Mouse (Mus musculus): ENCODE data around the gene Rnf150. TPM values are rescaled to one million over a fixed set of nuclear protein-coding genes. Genes with fewer than 3 reads are reported as not detected.

The Rnf150 gene
- total RNA-seq, 2 experiments from 2014 or later: 15.5 to 17.9 TPM

DNA sequence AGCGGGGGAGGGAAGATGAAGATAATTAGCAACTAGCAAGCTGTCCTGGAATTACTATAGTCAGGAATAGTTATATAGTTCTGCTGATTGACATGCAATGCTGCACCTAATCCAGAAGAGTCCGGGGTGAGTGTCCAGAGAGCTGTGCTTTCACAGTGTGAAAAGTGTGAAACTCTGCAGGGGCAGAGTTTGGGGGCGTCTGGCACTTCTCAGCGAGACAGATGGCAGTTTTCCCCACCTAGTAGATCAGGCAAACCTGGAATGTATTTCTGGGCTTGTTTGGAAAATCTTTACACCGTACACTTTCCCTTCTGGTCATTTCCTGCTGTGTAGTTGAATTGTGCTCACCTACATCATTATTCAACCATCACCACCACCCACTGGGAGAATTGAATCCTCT is 148.6 kb downstream of the Rnf150 start:
- no peak for DNase-seq

DNA sequence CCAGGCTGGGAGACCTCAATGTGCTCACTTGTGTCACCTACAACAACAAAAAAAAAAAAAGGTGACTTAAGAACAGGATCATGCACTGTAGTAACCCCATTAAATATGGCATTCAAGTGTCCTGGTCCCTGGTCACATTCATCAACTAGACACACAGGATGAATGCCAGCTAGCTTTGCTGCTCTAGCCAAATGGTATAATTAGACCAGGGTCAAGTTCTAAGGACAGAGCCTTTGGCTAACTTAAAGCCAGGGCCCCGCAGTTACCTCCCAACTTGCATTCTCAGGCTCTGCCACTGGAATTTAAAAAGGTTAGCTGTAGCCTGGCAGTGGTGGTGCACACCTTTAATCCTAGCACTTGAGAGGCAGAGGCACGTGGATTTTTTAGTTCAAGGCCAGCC is 165.1 kb downstream of the Rnf150 start:
- DNase-seq: no peak

DNA sequence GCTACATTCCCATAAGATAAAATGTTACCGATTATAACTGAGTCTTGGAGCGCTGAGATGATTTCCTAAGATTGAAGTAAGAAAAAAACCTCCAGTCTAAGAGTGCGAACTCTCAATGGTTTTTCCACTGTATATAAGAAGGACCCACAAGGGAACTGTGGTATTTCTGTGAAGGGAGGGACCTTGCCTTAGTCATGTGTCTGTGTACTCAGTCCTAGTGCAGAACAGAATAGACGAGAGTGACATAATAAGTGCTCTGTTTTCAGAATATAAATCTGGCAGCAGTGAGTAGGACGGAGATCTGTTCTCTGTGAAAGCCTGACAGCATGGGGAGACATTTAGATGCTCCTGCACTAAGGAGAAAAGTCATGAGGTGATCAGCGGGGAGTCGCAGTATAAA is 169.6 kb downstream of the Rnf150 start:
- DNase-seq: no peak

DNA sequence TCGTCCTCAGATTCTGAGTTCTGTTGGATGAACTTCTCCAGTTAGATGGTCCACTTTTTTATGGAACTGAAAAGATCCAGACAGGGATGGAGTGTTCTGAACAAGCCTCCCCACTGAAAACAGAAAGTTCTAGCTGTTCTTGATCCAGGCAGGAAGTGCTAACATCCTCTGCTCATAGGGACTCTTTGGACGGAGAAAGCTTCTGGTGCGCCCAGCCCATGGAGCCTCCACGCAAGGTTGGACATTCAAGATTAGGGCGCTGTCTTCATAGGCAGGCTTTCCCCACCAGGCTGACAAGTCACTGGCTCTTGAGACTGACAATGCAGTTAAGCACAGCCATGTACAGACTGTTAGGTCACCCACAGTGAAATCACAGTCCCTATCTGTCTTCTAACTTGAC is 172.0 kb downstream of the Rnf150 start:
- no peak for DNase-seq

DNA sequence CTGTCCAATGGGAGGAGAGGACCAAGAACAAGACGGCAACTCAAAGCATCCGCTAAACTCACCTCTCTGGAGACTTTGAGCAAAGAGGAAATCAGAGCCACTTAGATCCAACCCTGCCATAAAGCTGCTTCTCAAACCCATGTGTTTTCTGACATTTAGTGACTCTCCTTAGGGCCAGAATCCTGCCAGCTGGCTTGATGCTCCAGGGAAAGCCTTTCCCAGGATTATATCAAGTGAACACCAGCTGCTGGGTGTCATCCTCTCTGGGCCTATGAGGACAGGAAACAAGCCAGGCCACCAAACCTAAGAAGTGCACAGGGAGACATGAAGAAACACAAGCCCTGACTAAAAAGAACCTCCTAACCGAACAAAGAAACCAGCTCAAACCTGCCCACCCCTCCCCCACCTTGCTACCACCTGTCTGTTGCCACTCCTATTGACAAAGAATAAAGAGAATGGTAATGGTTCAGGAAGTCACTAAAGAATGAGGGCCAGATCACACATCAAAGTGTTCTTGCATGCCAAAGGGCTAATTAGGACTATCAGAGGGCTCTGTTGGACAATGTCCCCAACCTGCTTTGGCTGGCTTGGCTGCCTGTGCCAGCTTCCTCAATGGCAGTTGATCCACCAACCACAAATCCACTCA is 173.5 kb downstream of the Rnf150 start:
- peak; percentile 25 for DNase-seq

DNA sequence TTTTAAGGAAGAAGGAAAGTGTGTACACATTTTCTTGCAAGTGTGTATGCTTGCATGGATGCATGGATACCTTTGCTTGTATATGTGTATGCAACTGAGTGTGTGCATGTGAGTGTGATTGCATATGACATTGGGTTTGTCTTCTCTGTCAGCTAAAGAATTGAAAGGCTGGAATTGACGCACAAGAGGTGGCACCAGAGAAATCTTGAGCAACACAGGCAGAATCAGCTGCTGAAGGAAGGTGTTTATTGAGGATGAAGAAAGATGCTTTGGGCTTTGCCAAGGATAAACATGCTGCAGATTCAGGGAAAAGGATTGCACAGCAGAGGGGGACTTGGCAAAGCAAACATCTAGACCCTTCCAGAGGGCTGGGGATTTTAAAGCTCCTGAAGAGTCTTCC is 174.2 kb downstream of the Rnf150 start:
- DNase-seq: no peak

DNA sequence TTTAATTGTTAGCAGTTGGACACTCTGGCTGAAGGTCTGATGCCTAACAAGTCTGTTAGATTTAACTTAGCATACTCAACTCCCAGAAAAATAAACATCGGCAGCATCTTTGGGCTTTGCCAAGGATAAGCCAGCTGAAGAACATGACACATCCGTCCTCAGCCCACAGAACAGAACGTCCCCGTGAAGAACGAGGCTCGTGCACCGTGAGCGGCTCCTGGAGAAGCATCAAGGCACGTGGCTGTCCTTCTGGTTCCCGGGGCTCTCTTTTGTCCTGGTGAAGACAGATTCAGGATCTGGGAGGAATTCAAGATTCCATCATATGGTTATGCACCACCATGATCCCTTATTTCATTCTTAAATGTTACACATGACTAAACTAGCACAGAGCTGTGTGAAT is 175.4 kb downstream of the Rnf150 start:
- DNase-seq: no peak

DNA sequence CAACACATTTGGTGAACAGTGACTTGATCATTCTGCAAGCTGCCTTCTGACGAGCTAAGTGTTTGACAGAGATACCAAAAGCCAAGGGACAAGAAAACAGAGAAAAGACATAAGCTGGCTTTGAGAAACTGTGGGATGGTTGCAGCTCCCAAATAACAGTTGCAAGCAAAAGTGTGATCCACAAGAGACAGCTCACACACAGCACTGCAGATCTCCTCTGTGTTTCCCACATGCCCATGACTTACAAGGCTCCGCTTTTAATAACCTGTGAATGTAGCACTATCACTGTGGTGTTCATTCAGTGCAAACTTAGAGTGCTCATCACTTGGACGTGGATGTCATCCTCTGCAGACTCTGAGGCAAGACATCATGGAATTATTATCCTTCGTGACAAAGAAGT is 178.3 kb downstream of the Rnf150 start:
- no peak for DNase-seq

DNA sequence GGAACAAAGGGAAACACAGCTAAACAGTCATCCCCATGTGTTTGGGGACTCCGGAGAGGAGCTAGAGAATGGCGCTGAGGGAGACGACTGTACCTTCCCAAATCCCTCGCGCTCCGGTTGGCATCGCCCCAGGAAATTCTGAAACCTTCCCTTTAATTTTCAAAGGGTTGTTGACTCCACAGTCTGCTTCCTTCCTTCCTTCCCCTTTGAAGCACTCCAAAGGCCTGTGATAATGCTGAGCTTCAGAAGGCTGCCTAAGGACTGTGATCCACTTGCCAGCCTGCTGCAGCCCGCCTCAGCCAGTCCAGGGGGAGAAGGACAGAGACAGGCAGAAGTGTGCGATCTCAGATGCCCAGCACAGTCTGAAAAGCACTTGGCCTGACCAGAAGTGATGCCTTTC is 183.8 kb downstream of the Rnf150 start:
- peak; percentile 21 for DNase-seq

DNA sequence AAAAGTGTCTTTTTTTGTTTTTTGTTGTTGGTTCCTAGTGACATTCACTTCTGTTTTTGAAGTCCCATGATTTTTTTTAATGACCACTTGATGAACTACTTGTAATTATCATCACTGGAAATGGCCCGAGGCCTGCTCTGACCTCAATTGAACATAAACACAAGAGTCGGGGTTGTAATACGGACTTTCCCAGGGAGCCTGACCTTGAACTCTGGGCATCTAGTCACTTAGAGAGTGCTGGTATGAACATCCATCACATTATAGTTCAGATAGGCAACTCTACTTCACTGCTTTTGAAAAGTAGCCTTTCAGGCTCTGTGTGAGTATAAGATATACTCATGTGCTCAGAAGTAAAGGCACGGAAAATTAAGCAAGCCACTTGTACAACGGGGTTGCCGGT is 185.4 kb downstream of the Rnf150 start:
- DNase-seq: no peak

DNA sequence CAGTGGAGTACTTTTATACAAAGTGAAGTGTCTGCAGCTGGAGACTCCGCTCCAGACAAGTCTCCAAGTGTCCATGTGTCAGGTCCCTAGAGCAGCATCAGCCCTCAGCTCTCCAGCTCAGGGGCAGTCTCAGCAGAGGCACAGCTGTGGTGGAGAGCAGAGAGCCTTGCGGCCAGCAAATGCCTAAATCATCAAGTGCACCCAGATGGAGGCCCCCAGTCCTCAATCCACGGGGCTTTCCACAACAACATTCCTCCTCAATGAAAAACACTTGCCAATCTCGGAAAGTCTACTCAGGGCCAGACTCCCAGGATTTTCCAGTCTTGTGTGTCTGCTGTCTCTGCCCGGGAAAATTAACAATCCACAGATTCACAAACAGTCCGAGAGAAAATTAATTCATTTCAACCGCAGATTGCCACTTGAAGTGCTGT is 186.0 kb downstream of the Rnf150 start:
- peak; percentile 20 for DNase-seq

DNA sequence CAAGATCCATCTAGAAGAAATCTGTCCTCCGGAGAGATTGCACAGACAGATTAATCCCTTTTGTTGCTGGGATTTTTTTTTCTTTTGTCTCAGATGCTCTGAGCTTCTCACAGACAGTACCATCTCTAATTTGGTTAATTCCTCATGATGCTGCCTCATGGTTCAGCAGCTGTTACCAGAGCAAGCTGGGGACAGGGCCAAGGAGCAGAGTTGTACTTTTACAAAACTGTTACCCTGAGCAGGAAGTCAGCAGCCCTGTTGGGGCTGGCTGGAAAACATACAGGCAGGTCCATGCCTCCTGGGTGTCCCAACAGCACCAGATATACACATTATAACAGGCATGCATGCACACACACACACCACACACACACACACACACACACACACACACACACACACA is 186.5 kb downstream of the Rnf150 start:
- peak; percentile 20 for DNase-seq

DNA sequence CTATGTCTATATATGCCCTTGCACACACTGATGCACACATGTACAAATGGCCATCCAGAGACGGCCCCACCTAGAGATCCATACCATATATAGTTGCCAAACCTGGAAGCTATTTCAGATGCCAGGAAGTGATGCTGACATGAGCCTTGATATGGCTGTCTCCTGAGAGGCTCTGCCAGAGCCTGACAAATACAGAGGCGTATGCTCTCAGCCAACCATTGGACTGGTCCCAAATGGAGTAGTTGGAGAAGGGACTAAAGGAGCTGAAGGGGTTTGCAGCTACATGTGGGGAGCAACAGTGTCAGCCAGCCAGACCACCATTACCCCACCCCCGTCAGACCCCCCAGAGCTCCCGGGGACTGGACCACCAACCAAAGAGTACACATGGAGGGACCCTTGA is 189.7 kb downstream of the Rnf150 start:
- no peak for DNase-seq

DNA sequence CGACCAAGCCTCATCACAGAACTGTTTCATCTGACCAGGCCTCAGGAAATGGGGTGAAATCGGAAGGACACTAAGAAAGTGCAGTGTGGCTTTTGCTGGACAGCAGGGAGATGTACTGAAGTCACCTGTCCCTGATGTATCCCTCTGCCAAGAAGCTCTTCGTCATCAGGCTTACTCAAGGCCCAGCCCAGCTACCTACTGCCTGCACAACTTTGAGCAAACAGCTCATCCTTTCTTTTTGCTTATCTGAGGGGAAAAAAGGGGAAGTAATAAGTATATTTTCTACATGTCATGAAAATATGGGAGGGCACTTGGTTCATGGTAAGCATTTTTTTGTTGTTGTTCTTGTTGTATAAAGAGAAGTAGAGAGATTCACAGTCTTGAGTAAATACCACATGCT is 191.6 kb downstream of the Rnf150 start:
- no peak for DNase-seq

DNA sequence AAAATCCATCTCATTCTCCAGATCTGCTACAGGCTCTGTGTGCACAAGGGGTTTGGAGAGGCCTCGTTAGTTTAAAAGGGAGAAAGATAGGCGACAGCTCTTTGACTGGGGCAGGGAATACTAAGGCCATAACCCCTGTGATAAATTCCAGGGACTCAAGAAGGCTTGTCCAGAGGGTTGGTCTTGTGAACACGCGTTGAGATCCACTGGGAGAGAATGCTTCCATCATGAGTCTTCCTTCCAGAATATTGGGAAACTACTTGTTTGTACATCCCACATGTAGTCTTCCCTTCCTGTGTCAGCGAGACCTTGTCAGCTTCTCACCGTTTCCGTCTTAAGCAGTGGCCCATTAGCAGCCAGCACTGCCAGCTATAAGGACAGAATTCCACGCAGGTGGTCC is 195.8 kb downstream of the Rnf150 start:
- no peak for DNase-seq

DNA sequence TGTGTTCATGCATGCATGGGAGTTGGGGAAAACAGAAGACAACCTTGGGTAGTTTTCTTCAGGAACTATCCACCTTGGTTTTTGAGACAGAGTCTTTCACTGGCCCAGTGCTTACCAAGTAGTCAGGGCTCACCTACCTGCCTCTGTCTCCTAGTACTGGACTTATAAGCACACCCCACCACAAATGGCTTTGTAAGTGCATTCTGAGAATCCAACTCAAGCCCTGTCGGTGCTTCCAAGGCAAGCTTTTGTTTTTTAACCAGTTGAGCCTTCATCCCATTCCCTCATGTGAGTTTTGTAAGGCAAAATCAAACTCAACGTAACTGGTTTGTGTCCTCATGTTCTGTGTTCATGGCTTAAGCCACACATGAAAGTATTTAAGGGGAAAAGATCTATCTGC is 196.9 kb downstream of the Rnf150 start:
- no peak for DNase-seq

DNA sequence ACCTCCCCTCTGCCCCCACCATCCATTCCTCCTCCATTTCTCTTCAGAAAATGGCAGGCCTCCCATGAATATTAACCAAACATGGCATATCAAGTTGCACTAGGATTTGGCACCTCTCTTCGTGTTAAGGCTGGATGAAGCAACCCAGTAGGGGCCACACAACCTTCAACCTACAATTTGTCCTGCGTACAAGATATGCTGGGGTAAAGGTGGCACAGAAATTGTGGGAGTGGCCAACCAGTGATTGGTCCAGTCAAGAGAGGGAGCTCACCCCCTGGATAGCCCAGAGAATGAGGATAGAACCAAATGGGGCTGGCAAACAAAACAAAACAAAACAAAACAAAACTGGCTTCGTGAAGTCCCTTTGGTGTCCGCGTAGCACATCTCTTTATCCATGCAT is 198.1 kb downstream of the Rnf150 start:
- peak; percentile 2 for DNase-seq

DNA sequence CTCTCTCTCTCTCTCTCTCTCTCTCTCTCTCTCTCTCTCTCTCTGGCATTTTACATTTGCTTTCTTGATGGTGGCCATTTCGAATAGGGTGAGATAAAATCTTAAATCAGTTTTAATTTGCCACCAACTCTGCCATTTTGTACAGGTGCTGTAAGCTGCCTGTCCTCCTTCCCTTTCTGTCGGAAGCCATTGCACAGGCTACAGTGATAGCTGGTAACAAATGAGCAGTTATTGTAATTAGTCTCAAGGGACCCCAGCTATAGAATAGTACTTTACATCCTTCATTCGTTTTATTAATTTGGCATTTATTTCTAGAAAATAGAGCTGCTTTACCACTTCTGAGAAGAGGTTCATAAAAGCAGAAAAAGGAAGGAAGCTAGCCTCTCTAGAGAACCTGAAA is 198.7 kb downstream of the Rnf150 start:
- no peak for DNase-seq

DNA sequence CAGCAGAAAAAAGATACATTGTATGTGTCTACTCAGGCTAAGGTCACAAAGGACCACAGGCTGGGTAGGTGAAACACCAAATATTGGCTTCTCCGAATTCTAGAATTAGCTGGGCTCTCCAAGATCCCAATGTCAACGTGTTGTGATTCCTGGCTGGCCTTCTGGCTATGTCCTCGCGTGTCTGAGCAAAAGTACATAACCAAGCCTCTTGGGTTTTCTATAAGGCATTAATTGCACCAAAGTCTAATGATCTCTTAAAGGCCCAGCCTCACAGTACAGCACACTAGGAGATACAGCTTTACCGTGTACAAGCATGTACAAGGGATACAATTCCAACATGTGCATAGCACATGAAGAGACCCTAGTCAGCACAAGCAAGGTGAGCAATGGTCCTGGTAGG is 199.1 kb downstream of the Rnf150 start:
- DNase-seq: peak; percentile 0

DNA sequence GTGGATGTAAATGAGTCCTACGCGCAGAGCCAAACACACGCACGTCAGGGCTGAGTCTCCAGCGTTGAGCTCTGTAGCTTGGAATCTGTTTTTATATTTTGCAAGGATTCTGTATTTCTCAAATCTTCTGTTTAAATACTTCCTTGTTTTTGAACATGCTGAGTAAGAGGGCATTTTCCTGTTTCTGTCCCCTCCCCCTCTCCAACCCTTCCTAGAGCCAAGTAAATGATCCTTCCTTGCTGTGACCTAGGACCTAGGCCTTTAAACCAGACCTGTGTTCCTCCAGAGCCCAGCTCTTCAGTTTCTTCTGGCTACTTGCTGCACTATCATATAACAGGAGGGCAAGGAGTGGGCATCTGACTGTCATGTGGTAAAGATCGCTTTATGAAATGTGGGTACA is 200.9 kb downstream of the Rnf150 start:
- DNase-seq: peak; percentile 0

DNA sequence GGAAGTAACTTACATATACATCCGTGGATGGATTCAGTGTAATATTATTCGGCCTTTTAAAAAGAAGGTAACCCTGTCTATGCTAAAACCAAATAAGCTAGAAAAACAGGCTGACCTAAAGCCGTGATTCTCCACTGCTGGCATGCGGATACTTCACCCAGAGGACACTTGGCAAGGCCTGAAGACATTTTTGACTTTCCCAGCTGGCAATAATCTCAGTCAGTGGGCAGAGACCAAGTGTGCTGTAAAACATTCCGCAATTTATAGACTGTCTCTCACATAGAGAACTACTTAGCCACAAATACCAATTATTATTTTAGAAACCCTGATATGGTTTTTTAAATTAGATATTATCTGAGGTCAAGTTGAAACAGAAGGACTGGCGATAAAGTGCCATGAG is 202.9 kb downstream of the Rnf150 start:
- peak; percentile 1 for DNase-seq

DNA sequence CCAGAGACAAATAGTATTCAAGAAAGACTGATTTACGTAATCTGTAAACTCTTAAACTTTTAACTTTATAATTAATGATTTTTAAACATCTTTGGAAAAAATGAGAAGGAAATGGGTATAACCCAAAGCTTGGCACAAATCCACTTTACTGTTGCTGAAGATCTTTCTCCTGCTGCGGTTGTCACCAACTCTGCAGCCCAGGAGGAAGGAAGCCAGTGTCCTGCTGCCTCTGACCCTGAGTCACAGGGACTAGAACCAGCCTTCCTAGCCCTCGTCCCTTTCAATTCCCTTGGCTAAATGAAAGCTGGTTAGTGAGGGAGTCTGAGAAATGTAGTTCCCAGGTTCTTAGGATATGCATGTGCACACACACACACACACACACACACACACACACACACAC is 203.7 kb downstream of the Rnf150 start:
- DNase-seq: peak; percentile 2

DNA sequence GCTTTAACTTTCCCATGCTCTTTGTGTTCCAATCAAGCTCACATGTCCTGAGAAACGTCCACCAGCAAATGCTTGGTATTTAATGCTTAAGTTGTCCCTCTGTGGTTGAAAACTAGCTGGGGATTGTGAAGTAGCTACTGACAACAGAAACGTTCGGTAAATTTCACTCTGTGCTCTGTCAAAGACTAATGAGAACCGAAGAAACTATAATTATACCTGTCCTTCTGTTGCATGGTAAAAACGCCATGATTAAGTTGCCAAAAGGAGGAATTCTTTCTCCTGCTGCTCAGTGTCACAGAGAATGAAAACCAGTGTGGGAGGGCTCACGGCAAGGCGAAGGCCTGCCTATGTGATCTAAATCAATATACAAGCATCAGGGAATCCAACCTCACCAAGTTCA is 204.8 kb downstream of the Rnf150 start:
- DNase-seq: no peak

DNA sequence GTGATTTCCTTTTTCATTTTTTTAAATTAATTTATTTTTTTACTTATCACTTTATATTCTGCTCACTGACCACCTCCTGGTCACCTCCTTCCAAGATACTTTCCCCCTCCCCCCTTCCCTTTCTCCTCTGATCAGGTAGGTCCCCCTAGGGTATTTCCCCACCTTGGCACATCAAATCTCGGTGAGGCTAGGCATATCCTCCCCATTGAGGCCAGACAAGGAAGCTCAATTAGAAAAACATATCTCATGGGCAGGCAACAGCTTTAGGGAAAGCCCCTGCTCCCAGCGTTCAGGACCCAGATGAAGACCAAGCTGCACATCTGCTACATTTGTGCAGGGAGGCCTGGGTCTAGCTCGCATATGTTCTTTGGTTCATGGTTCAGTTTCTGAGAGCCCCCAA is 211.1 kb downstream of the Rnf150 start:
- DNase-seq: no peak

DNA sequence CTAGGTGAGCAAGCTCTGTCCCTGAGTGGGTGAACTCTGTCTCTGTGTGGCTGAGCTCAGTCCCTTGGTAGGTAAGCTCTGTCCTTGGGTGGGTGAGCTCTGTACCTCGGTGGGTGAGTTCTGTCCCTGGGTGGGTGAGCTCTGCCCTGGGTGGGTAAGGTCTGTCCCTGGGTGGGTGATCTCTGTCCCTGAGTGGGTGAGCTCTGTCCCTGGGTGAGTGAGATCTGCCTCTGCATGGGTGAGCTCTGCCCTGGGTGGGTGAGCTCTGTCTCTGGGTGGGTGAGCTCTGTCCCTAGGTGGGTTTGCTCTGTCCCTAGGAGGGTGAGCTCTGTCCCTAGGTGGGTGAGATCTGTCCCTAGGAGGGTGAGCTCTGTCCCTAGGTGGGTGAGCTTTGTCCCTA is 213.5 kb downstream of the Rnf150 start:
- no peak for DNase-seq
